Mouse (Mus musculus): Measurements from ENCODE around the gene Uimc1.

The Uimc1 gene

DNA sequence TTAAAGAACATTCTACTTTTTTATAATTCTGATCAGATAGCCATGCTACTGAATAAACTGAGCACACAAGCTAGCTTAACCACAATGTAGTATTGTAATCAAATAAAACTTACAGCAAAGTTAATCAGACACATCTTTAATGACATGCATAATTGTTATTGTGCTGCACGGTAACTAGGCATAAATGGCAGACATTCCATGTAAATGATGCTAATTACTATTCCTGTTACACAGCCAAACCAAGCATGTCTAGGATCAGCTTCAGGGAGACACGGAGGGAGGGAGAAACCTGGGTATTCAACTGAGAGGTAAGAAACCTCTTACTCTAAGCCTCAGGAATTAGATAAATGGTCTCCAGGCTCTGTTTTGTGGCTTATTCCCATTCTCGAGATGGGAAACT, 52.4 kb downstream of the Uimc1 start:
- peak; percentile 68 for DNase-seq (ENCODE audit: inconsistent ontology term)

DNA sequence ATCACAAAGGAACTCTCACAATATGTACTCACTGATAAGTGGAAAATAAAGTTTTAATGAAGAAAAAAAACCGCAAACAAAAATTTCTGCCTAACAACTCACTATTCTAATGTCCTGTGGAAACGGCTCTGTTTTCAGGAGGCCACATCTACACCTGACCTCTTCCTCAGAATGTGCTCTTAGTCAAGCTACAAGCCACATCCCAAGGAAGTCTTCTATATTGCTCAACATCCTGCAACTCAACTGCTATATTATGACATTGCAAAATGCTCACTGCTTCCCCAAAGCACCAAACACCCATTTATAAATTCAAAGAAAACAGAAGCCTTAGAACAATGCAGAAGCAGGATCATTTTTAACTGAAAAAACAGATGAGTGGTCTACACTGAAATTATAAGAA, 60.1 kb downstream of the Uimc1 start:
- no peak for DNase-seq (ENCODE audit: inconsistent ontology term)

DNA sequence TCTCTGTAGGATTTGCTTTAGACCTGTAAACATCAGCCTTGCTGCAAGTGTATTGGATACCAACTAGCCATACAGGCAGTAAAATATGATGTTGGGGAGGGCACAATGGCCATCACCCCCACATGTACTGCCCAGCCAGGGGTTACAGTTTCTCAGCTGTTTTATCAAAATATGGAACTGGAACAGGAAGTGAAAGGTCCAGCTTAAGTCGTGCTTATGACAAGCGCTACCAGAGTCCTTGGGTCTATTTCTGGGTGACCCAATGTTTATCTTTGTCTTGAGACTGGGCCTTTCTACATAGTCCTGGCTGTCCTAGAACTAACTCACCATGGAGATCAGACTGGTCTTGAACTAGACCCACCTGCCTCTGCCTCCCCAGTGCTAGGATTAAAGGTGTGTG, 75.9 kb downstream of the Uimc1 start:
- DNase-seq (ENCODE audit: inconsistent ontology term) = no peak

DNA sequence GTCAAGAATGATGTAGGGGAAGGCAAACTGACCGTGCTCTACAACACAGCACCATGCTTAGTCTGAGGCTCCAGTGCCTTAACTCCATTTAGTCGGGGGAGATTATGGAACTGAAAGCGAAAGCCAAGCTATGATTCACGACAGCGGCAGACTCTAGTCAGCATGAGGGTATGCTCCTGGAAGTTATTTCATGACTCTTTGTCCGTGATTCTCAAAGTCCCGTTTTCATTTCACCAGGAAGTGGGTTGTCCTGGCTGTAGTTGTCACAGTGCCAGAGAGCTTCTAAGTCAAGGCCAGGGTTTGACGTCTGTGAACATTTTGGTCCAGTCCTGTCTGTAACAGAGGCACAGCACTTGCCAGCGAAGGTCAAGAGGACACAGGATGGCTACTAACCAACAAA, 77.4 kb downstream of the Uimc1 start:
- no peak for DNase-seq (ENCODE audit: inconsistent ontology term)

DNA sequence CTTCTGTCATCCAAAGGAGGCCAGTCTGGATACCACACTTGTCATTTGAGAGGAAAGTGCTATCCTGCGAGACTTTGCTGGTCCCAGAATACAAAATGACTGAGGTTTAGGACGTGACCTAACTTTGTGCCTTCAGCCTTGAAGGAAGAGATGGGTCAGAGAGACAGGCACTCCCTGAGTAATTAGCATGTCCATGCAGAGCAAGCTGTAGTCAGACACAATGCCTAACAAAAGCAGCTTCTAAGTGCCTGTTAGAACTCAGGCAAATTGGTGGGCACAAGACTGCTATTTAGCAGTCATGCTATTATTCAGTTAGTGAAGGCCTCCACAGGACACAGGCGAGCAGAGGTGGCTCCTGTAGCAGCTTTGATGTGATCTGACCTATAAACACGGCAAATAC, 77.8 kb downstream of the Uimc1 start:
- no peak for DNase-seq (ENCODE audit: inconsistent ontology term)

DNA sequence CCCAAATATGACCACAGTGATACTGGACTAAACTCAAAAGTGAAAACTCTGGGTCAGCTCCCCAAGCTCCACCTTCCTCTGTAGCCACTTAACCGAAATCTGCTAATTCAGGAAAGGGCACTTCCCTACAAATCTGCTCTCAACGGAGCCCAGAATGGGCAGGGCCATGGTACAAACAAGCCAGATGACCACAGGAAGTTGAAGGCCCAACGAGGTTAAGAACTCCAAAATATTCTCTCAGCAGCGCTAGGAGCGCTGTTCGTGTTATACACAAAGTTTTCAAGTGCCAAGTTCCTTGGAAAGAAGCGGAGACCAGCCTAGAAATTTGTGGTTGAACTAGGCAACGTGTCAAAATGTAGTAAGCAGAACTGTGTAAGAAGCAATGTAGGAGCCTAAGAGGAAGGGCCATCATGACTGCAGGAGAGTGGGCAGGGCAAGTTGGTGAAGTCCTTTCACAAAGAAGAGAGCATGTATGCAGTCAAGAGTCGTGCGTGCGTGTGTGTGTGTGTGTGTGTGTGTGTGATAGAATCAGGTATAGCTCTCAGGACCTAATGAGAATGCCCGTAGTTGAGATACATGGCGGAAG, 78.8 kb downstream of the Uimc1 start, which contains the start of gene Hk3:
Gene Hk3, minus strand, starts transcription at position 192 of the 586 bp plus-strand sequence.
- no peak for DNase-seq (ENCODE audit: inconsistent ontology term)

DNA sequence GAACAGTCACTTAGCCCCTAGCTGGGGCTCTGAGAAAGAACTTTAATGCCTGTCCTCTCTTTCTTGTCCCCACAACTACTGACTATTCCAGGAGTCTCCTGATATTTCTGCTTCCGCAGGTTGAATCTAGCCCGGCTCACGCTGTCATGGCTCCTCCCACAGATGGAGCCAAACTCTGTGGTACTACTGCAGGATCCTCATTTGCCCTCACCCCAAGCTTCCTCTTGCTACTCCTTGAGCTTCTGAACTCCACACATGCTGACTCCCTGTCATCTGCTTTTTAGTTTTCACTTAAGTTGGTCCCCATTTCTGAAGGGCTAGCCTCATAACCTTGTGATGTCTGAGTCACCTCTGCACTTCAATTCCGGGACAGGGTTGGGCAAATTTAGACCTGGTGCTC, 80.0 kb downstream of the Uimc1 start:
- DNase-seq (ENCODE audit: inconsistent ontology term) = no peak

DNA sequence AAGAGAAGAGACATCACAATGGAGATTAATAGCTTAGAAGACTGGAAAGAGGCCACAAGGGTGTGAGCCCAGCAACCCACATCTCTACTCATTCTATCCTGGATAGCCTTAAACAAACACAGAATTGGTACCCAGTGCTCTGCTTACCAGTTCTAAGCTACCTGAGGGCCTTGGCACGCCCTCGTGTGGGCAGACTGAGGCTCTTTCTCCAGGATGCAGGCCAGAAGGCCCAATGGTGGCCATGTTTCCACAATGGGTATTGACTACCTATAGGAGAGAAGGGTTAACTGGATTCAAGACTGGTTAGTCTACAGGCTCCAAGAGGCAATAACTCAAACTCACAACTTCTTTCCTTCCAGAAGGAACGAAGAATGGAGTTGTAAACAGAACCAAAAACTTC, 80.9 kb downstream of the Uimc1 start:
- no peak for DNase-seq (ENCODE audit: inconsistent ontology term)

DNA sequence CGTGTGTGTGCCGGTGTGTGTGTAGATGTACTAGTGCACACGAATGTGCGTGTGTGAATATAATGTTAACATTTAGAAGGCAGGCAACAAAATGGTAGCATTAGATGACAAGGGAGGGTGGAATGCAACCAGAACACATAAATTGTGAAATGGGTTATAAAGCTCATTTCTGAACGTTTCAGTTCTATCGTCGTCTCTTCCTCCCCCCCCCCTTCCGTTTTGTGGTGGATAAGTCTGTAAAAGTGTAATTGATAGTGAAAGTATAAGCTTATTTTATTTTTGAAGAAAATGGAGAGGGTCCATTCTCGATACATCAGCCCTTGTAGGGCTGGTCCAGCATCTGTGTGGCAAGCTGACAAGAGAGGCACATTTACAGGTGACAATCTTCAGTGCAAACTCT, 81.4 kb downstream of the Uimc1 start:
- DNase-seq (ENCODE audit: inconsistent ontology term) = no peak

DNA sequence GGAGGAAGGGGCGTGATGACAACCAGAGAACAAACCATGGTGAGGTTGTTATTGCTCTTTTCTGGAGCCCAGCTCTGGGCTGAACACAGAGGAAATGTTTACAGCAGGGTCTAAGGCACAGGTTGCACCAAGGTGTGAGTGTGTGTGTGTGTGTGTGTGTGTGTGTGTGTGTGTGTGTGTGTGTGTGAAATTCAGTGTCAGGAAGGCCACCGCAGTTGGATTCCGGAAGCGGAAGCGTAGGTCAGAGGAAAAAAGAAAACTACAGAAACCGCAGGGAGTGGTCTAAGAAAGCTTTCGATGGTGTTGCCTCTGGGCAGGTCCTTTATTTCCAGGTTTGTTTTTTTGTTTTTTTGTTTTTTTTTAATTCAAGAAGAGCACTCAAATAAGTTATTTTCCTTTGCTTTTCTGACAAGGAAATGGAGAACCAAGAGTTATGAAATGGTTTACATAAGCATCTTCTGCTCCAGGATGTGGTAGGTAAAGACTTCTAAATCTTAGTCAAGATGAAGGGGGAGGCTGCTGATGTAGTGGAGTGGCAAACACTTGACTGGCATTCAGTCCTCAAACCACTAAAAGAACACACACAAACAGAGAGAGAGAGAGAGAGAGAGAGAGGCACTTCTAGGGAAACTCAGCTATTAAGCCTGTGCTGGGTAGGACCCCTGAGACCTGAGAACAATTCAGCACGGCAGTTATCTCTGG, 82.1 kb downstream of the Uimc1 start:
- no peak for DNase-seq (ENCODE audit: inconsistent ontology term)

DNA sequence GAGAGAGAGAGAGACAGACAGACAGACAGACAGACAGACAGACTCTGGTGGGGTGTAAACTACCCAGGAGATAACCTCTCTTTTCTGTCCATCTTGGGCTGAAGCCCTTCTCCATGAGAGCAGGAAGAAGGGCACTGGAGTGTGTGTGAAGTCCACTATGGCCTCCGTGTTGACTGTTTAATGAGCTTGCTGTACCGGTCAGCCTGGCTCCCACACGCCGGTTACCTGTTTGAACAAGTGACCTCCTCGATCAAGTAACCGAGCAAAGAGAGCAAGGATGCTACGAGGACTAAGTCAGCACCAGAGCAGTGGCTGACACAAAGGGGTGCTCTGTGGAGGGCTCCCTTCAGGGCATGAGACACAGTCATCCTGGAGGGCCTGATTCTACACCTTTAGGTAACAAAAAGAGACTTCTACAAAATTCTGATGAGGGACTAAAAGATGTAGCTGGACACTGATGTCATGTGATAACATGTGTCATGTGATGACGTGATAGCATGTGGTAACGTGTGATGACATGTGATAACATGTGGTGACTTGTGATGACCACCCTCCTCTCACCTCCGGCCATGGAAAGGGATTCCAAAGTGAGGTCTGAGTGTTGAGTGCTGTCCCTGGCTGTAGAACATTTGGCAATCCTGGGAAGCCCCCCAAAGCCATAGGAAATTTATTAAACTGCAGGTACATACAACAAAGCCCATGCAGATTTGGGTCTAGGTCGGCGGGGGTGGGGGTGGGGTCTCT, 82.8 kb downstream of the Uimc1 start:
- no peak for DNase-seq (ENCODE audit: inconsistent ontology term)

DNA sequence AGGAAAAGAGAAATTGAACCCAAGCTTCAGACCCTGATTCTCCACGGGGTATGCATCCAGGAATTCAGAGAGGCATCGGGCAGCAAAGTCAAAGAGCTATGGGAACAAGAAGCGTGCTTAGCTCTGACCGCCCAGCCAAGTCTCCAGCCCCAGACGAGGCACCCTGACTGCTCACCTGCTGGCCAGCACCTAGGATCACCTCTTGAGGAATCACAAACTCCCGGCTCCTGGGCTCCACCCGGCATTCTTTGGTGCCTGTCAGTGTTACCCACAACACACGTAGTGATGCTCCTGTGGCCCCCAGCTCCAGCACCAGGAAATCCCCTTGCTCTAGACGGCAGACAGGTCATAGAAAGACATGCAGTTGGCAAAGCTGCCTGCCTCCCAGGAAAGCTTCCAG, 85.6 kb downstream of the Uimc1 start:
- DNase-seq (ENCODE audit: inconsistent ontology term) = no peak

DNA sequence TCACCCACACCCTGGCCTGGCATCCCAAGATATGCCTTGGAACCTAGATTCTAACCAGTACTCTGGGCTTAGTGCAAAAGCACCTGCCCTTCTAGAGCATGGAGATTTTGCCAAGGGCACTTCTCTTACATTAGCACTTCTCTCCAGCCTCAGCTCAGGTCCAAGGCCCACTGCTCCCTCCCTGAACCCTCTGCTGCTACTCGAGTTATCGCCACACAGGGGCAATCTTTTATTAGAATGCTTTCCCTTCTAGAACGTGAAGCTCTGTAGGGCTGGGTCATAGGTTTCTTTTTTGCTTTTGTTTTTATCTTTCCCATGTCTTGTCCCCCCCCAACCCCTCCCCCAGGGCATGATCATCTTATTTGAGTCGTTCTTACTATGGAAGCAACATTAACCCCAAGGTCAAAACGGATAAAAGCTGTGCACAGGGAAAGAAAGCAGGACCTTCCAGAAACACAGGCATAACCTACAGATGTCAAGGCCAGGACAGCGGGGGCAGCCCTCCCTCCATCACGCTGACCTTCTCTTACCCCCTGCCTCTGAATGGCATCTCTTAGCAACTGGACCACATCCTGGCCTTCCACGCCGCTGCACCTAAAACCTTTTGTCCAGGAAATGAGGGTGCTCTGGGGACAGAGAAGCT, 86.3 kb downstream of the Uimc1 start:
- DNase-seq (ENCODE audit: inconsistent ontology term) = no peak

DNA sequence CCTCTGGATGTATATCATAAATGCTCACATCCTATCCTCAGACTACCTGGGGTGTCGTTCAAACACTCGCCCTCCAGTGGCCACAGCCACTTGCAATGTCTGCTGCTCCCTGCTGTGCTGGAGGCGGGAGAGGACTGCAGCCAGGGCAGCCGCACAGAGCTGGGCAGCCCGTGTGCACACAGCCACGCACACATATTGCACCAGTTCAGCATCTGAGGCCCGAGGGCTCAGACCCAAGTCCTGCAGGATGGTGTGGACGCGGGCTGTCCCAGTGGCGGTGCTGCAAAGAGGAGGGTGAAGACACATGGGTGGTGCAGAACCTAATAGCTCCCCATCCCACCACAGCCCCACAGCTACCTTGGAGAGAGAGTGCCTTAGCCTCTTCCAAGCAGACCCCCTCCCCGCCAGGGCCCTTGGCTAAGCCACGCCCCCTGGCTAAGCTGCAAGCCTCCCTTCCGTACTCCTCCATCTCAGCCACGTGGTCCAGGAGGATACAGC, 88.1 kb downstream of the Uimc1 start:
- no peak for DNase-seq (ENCODE audit: inconsistent ontology term)

DNA sequence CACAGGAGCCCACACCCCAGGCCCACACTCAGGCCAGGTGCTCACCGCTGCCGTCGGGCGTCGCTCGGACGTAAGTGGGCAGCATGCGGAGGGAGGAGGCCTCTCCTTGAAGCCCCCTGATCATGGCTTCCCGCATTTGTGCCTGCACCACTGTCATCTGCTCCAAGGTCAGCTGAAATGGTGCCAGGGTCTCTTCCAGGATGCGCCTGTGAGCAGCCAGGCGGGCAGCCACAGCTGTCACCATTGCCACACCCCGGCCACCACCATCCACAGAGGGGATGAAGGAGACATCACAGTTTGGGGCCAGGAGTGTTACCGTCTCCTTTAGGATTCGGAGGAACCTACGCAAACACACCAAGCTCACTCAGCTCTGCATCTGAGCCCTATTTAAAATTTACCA, 89.0 kb downstream of the Uimc1 start:
- DNase-seq (ENCODE audit: inconsistent ontology term) = no peak

DNA sequence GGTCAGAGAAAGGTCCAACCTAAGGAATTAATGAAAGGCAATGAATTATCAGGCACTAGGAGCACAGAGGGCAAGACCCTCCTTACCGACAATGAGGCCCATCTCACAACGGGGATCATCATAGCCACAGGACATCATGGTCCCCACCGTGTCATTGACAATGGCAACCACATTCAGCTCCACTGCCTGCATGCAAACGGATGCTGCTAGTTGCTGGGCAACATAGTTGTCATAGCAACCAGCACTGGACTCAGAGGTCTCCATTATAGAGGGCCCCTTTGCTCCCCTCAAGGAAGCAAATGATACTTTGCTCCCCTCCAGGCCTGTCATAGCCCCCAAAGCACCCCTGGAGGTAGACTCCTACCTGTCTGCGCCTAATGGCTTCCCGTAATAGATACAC, 91.5 kb downstream of the Uimc1 start:
- no peak for DNase-seq (ENCODE audit: inconsistent ontology term)

DNA sequence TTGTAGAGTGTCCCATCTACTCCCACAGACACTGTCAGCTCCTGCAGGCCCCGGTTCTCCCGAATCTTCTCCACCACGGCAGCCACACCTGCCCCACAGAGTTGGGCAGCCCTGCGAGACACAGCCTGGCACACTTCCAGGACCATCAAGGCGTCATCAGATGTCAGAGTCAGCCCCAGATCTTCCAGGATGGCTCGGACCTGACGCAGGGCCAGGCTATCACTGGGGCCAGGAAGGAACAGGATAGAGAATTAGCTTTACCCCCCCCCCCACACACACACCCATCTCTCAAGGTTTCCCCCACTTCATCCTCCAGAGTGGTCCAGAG, 93.7 kb downstream of the Uimc1 start:
- DNase-seq (ENCODE audit: inconsistent ontology term) = no peak

DNA sequence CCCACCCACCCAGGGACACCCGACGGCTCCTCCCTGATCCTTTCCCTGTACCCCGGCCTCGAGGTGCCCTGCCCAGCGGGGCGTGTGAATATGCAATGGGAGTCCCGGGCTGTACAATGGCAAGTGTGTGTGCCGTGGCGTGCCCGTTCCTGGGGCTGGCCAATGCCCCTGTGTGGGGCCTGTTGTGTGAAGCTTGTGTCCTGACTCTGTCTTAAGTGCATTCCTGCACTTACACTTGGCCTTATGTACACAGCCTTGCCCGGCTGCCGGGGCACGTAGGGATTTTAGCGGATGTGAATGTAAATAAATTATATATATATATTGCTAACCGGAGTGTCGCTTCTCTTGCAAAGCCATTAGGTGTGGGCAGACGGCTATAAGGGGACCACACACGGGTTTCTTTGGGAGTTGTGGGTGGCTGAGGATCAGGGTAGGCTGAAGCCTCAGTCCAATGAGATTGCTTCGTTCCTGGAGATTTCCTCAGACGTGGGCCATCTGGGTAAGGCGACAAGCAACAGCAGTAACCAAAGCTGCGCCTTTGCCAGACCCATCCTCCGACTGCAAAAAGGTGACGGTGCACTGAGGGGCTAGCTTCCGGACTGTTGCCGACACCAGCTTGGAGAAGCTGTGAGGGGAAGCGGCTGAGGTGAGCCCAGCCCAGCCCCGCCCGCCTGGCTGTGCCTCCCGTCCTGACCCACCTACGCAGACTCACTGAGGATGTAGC, 94.2 kb downstream of the Uimc1 start:
- DNase-seq (ENCODE audit: inconsistent ontology term) = no peak

DNA sequence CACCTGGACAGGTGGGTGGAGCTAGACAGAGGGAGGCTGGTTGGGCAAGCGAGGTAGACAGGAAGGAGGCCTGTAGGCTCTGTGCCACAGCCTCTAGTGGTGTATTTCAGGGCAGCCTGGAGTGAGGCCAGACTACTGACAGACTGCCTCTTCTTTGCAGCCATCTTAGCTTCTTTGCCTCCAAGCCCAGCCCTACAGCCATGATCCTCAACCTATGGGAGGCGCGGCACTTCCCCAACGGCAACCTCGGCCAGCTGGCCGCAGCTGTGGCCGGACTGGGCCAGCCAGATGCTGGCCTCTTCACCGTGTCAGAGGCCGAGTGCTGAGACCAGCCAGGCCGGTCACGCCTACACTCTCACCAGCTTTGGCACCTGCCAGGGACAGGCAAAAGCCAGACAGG, 95.5 kb downstream of the Uimc1 start:
- no peak for DNase-seq (ENCODE audit: inconsistent ontology term)

DNA sequence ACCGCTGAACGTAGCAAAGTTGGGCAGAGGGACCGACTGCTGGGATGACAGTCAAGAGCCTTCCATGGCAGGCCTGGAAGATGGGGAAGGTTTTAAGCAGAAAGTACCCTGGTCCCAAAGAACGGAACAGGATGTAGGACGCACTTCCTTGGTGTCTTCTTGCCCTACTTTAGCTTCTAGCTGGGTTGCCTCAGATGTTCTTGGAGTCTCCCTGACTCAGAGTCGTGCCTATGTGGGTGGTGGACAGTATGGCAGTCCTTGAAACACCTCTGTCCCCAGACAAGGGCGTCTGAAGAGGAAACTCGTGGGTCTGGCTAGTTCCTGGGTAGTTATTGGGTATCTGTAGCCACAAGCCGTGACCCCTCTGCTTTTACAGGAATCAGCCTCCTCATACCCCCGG, 98.0 kb downstream of the Uimc1 start:
- DNase-seq (ENCODE audit: inconsistent ontology term) = no peak

DNA sequence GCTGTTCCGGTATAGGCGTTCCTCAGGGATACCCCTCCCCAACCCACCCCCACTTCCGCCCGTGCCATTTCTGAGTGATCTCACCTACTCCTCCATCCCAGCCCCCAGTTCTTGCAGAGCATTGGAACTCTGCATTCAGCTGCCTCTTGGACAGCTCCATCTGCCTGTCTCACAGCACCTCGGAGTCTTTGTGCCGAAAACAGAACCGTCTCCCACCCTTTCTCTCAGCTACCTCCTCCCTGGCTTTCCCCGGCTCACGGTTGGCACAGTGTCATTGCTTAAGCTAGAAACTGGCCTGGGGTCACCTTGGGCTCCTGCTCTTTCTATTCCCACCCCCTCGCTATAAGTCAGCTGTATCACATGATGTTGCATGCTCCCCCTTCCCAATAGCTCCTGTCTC, 99.7 kb downstream of the Uimc1 start:
- DNase-seq (ENCODE audit: inconsistent ontology term) = no peak

DNA sequence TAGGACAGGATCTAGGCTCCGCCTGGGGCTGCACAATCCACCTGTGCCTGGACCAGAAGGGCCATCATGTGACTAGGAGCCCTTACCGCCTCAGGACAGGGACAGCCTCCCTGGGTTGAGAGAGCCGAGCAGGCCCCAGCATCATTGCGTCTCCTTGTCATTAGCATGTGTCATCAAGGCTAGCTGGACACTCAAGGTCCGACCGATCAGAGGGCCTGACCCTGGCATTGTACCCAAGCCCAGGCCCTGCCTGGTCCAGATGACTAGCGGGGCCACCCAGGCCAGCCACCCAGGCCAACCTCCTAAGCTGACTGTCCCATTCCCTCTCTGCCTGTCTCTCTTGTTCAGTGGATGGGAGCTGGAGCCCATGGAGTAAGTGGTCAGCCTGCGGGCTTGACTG, 102.5 kb downstream of the Uimc1 start:
- DNase-seq (ENCODE audit: inconsistent ontology term) = no peak
